Mouse (Mus musculus) heart, embryonic 16.5 days (tissue): ENCODE measurements at regions not wholly inside any gene's neighbourhood (a gene's known extent, or its start where the extent isn't known, plus 50 kb on each side); places are given as distances from the start of the nearest gene placed in this dataset.
A peak's percentile ranks its signal among the peaks of the same experiment; 100 is the strongest.

Experiments
- ATAC-seq: fragments of 200-750 bp; cut with Nextera tagmentation; replicated peaks from 2 replicates; pipeline ENCODE4 v1.8.0; 2017; ENCODE audit warnings: moderate number of reproducible peaks; ENCODE audit not compliant: insufficient read depth, low FRiP score; ENCODE audit errors: extremely low read depth
- H3K27ac ChIP-seq: fragments of 300-500 bp; sonication (generic); 2 replicates; pipeline ENCODE4 v1.5.1; 2014; ENCODE audit warnings: mild to moderate bottlenecking, low read length, control low read depth, moderate library complexity
- H3K27me3 ChIP-seq: fragments of 300-500 bp; sonication (generic); 2 replicates; pipeline ENCODE4 v1.6.1; 2014; ENCODE audit warnings: low read length, mixed read lengths; ENCODE audit not compliant: control insufficient read depth, insufficient read depth
- H3K36me3 ChIP-seq: fragments of 300-500 bp; sonication (generic); 2 replicates; pipeline ENCODE4 v1.6.1; 2014; ENCODE audit not compliant: control insufficient read depth, insufficient read depth
- H3K4me1 ChIP-seq: fragments of 300-500 bp; sonication (generic); 2 replicates; pipeline ENCODE4 v1.6.1; 2014; ENCODE audit warnings: low read length, mixed read lengths; ENCODE audit not compliant: control insufficient read depth, insufficient read depth
- H3K4me2 ChIP-seq: fragments of 300-500 bp; sonication (generic); 2 replicates; pipeline ENCODE4 v1.6.1; 2014; ENCODE audit warnings: low read depth, mild to moderate bottlenecking, control low read depth, low read length
- H3K4me3 ChIP-seq: fragments of 300-500 bp; sonication (generic); 2 replicates; pipeline ENCODE4 v1.5.1; 2014; ENCODE audit warnings: mild to moderate bottlenecking, control low read depth, low read length
- H3K9ac ChIP-seq: fragments of 300-500 bp; sonication (generic); 2 replicates; pipeline ENCODE4 v1.6.1; 2014; ENCODE audit warnings: low read length, control low read depth
- H3K9me3 ChIP-seq: fragments of 300-500 bp; sonication (generic); replicated peaks from 2 replicates; pipeline ENCODE4 v1.6.1; 2016; ENCODE audit warnings: low read length; ENCODE audit not compliant: control insufficient read depth
- WGBS: fragments of 180-500 bp; shearing (Covaris S2); extraction: QIAGEN DNeasy Blood & Tissue Kit; methylation state at CpG from one replicate; pipeline ENCODE4 v1.1.7; 2014; 5-methylcytosine and 5-hydroxymethylcytosine counted together

- ATAC-seq = peak; percentile 21; the same call in 1 of the 2 replicates
- no peak overlapping the region for H3K9ac ChIP-seq
- H3K27me3 ChIP-seq = no peaks in the 10 kb centered on the region; the same call in 1 of the 2 replicates
- H3K27ac ChIP-seq = no peak overlapping the region
- H3K4me2 ChIP-seq = no peak overlapping the region
- no peak overlapping the region for H3K4me3 ChIP-seq
- no peaks in the 10 kb centered on the region for H3K36me3 ChIP-seq
- H3K9me3 ChIP-seq = no peaks in the 10 kb centered on the region
- 54% methylated on average over 19 of the region's 19 CpGs for WGBS
- H3K4me1 ChIP-seq = peaks cover 14% of the 10 kb centered on the region
Measured at GRCm38 (mm10) chr8:115536554-115537346, 170.8 kb downstream of the Maf start.

- Histone ChIP-seq H3K27me3 (no peaks in the 10 kb centered on the region; the same call in 1 of the 2 replicates), H3K4me2 (no peak overlapping the region), H3K9me3 (no peaks in the 10 kb centered on the region), H3K27ac (no peak overlapping the region), H3K4me3 (no peak overlapping the region), H3K4me1 (peaks cover 14% of the 10 kb centered on the region), H3K36me3 (no peaks in the 10 kb centered on the region), H3K9ac (no peak overlapping the region)
- 71% methylated on average over 8 of the region's 8 CpGs for WGBS
- ATAC-seq = no peak
Measured at GRCm38 (mm10) chr8:115536001-115536400, 171.6 kb downstream of the Maf start.

- Histone ChIP-seq H3K4me1 (peaks cover 24% of the 10 kb centered on the region), H3K9me3 (no peaks in the 10 kb centered on the region), H3K4me2 (no peak overlapping the region), H3K36me3 (no peaks in the 10 kb centered on the region), H3K27me3 (no peaks in the 10 kb centered on the region), H3K4me3 (no peak overlapping the region), H3K27ac (no peak overlapping the region), H3K9ac (no peak overlapping the region)
- 51% methylated on average over 2 of the region's 2 CpGs for WGBS
- ATAC-seq = no peak
Measured at GRCm38 (mm10) chr8:115534030-115534429, 173.6 kb downstream of the Maf start.

DNA sequence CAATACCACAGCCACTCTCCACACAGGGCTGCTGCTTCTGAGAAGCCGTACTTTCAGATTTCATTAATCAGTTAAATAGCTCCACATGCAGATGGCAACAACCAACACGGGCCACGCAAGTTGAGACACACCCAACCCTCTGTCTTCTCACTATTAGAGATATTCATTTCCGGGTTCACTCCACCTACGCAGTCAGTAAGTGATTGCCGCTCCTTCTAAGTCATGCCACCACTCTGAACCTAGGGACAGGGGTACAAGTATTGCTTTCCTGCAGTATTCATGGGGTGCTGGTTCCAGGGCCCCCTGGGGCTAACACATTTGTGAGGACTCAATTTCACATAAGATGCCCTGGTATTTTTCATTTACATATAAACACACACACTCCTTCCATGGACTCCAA, 176.3 kb downstream of the Maf start:
- no peaks in the 10 kb centered on the region for H3K36me3 ChIP-seq
- no peak overlapping the region for H3K4me2 ChIP-seq
- no peak overlapping the region for H3K27ac ChIP-seq
- H3K9me3 ChIP-seq = no peaks in the 10 kb centered on the region
- H3K27me3 ChIP-seq = no peaks in the 10 kb centered on the region
- no peak overlapping the region for H3K9ac ChIP-seq
- H3K4me3 ChIP-seq = no peak overlapping the region
- H3K4me1 ChIP-seq = peaks cover 19% of the 10 kb centered on the region
- WGBS = 88% methylated on average over 6 of the region's 6 CpGs
- ATAC-seq = no peak

DNA sequence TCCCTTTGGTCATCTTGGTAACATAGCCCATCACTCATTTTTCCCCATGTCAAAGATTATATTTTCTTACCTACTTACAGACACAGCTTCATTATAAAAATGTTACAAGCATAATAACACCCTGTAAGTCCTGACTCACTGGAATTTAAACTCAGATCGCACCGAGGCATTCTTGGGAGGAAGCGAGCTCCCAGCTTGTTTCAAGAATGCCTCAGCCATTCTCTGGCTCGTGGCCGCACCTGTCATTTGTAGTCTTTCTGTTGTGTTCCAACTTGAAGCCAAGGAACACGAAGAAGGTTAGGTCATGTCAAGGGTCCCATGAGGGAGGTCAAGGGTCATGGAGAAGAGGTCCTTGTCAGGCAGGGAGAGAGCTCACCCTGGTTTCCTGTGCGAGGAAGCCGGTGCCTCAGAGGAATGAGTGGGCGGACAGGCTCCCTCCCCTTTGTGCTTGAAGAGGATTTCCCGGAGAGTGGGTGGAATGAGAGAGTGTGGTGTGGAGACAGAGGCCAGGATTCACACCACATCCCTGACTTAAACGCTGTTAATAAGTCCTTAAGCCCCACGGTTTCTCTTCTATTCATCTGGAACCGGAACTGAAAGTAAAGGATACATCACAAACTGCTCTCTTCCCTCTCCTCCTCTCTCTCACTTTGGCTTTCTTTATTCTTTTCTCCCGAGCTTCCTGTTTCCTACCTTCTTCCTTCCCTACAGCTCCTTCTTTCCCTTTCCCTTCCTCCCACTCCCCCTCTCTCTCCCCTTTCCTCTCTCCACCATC, 177.8 kb downstream of the Maf start:
- H3K27me3 ChIP-seq = no peaks in the 10 kb centered on the region
- no peak overlapping the region for H3K27ac ChIP-seq
- H3K4me1 ChIP-seq = peaks cover 20% of the 10 kb centered on the region
- ATAC-seq = no peak
- no peak overlapping the region for H3K9ac ChIP-seq
- no peaks in the 10 kb centered on the region for H3K9me3 ChIP-seq
- H3K4me2 ChIP-seq = peak overlapping the region; percentile 32
- no peak overlapping the region for H3K4me3 ChIP-seq
- H3K36me3 ChIP-seq = no peaks in the 10 kb centered on the region
- 30% methylated on average over 14 of the region's 14 CpGs for WGBS

- Histone ChIP-seq H3K9me3 (no peaks in the 10 kb centered on the region), H3K27ac (no peak overlapping the region), H3K4me3 (no peak overlapping the region), H3K4me1 (peaks cover 22% of the 10 kb centered on the region), H3K4me2 (no peak overlapping the region), H3K27me3 (no peaks in the 10 kb centered on the region), H3K9ac (no peak overlapping the region), H3K36me3 (no peaks in the 10 kb centered on the region)
- 96% methylated on average over 11 of the region's 11 CpGs for WGBS
- ATAC-seq = no peak
Measured at GRCm38 (mm10) chr8:115528879-115529278, 178.7 kb downstream of the Maf start.

DNA sequence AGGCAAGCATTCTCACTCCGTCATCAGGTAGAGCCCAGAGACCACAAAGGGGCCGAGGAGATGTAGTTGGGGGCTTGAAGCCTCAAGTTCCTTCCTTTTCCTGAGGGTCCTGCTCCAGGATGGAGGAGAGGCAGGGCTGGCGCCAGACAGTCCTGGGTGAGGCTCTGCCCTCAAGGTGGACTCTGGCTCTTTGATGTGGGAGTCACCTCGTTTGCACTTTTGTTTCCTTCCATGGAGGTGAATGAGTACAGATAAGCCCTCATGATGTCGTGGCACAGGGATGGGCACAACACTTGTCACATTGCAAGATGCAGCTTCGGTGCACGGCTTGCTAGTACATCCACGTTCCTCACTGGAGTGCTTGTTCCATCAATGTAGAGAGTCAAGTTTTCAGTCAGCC, 182.4 kb downstream of the Maf start:
- Histone ChIP-seq H3K9ac (no peak overlapping the region), H3K4me3 (no peak overlapping the region), H3K27me3 (no peaks in the 10 kb centered on the region), H3K9me3 (0 out of 2 replicates have a peak, but pooled peaks cover 2% of the 10 kb centered on the region), H3K36me3 (no peaks in the 10 kb centered on the region), H3K4me1 (peaks cover 14% of the 10 kb centered on the region; the same call in 1 of the 2 replicates), H3K27ac (no peak overlapping the region), H3K4me2 (no peak overlapping the region)
- no peak for ATAC-seq
- 74% methylated on average over 8 of the region's 8 CpGs for WGBS

DNA sequence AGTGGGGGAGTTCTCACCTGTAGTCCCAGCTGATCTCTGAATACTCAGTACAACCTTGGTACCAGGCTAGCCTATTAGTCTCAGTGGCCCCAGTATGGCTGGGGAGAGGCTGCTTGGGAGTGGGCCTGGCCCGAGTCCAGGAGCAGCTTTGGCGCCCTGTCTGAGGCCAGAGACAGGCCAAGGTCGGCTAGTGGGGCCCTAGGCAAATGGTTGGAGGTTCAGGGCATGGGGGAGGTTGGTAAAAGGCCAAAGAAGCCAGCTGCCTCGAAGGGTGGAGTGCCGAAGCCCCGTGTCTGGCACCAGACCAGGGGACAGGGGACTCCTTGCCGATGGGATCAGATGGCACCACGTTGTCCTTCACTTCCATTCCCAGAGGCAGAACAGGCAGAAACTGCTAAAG, 182.9 kb downstream of the Maf start:
- 30% methylated on average over 8 of the region's 8 CpGs for WGBS
- Histone ChIP-seq H3K4me3 (no peak overlapping the region), H3K27me3 (no peaks in the 10 kb centered on the region), H3K27ac (no peak overlapping the region), H3K4me1 (peaks cover 10% of the 10 kb centered on the region; the same call in 1 of the 2 replicates), H3K9me3 (0 out of 2 replicates have a peak, but pooled peaks cover 2% of the 10 kb centered on the region), H3K4me2 (no peak overlapping the region), H3K9ac (no peak overlapping the region), H3K36me3 (no peaks in the 10 kb centered on the region)
- ATAC-seq = no peak

- no peak overlapping the region for H3K4me2 ChIP-seq
- H3K27me3 ChIP-seq = no peaks in the 10 kb centered on the region
- 73% methylated on average over 5 of the region's 5 CpGs for WGBS
- no peak overlapping the region for H3K4me3 ChIP-seq
- 0 out of 2 replicates have a peak, but pooled peaks cover 2% of the 10 kb centered on the region for H3K9me3 ChIP-seq
- no peak for ATAC-seq
- 0 out of 2 replicates have a peak, but pooled peaks cover 3% of the 10 kb centered on the region for H3K4me1 ChIP-seq
- no peaks in the 10 kb centered on the region for H3K36me3 ChIP-seq
- H3K27ac ChIP-seq = no peak overlapping the region
- no peak overlapping the region for H3K9ac ChIP-seq
Measured at GRCm38 (mm10) chr8:115522527-115522926, 185.1 kb downstream of the Maf start.
